Mouse (Mus musculus) thymus, postnatal 0 days (tissue): ENCODE data around the gene Dus4l. TPM values are rescaled to one million over a fixed set of nuclear protein-coding genes. Genes with fewer than 3 reads are reported as not detected.
"Not testable (repeated sequence)": the region's sequence is repeated elsewhere in the genome, so short reads cannot be mapped to it uniquely, and the experiment has no call there.

Experiments used
- DNase-seq: peaks from one replicate; pipeline ENCODE4 v3.0.0-alpha.2; 2015; ENCODE audit warnings: low spot score
- polyA plus RNA-seq: library from polyadenylated mRNA; unstranded; fragments of >200 nt; fragmentation: Nextera tagmentation; extraction: Ambion mirVana; gene quantifications from 2 replicates; pipeline ENCODE4 v1.2.1, GENCODE M21; 2015

Gene Dus4l
- 9.7 and 11.4 TPM in 2 replicates for polyA plus RNA-seq

DNA sequence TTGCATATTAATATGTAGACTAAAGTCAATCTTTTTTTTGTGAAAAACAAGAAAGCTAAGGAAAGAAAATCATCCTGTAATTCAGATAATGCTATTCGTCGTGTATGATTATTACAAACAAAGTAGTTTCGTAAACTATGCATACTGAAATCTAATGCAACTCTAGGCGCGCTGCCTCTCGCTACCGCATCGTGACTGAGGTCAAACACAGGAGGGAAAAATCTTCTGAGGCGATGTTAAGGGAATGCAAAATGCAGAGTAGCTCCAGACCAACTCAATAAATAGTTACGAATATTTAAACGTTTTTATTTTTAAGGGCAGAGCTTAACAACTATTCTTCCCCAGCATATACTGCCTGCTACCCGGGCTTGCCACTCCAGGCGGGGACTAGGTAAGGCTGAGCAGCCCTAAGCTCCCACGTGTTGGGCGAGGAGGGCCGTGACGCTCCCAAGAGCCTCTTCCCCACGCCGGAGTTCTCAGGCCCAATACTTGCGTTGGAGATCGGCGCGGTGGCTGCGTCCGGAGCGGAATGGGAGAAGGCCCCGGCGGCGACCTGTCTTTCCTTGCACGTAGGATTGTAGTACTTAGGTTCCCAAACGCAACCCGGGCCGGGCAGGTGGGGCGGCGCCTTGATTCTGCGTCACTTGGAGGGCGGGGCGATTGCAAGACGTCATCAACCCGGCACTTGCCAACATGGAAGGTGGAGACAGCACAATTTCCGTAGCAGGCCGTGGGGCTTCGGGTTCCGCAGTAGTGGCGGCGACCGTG lies at the start of gene Dus4l, which contains the start of gene Cog5:
Gene Dus4l, minus strand, starts transcription at position 630 of the 768 bp plus-strand sequence.
Gene Cog5, plus strand, starts transcription at position 673 of the 768 bp plus-strand sequence.
- peak; percentile 92 for DNase-seq

DNA sequence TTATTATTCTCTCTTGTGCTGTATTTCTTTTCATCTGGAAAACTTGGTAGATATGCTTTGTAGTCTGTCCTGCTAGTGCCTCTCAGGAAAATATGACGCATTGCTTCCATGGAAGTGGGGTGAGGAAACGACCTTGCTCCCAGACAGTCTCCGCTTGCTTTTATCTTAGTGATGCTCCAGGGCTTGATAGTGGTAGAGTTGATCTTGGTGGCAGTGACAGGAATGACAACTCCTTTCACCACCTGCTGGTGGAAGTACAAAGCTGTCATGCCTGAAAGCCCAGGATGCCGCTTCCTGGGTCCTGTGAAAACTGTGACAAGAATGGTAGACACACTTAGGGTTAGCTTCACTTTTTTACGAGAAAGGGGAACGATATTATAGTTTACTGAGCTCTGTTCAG lies 49.3 kb upstream of the Dus4l start:
- DNase-seq: no peak

- no peak for DNase-seq
Observed at GRCm38 (mm10) chr12:31701411-31701810, 46.8 kb upstream of the Dus4l start.

DNA sequence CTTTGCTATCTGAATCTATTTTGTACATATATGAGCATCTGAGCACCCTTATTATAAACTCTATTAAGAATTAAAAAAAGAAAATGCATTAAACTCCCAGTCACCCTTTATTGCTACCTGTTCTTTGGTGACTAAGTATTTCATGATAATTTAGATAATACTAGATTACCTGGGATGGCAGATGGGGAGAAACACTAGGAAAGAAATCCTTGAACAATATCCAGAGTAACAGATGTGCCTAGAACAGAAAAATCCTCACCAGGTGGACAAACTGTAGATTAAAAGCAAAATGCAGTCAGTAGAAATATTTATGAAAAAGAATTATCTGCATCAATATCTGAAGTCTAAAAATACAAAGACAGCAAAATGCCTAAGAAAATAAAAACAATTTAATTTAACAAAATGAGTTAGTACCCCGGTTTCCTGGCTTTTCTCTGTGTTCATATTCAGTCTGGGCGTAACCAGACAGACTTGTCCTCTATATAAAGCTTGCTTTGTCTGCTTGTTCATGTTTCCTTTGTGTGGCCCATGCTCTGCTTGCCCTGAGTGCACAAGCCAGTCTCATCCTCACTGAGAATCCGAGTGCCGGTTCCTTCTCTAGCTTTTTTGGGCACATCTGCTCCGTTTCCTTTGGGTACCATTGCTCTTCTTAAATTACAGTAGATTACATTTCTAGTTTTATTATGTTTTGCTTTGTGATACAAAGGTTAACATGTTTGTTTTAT lies 46.2 kb upstream of the Dus4l start:
- DNase-seq: no peak

GRCm38 (mm10) chr12:31693278-31693677 lies 38.7 kb upstream of the Dus4l start:
- DNase-seq: no peak

- no peak for DNase-seq
Observed at GRCm38 (mm10) chr12:31686679-31687078, 32.1 kb upstream of the Dus4l start.

DNA sequence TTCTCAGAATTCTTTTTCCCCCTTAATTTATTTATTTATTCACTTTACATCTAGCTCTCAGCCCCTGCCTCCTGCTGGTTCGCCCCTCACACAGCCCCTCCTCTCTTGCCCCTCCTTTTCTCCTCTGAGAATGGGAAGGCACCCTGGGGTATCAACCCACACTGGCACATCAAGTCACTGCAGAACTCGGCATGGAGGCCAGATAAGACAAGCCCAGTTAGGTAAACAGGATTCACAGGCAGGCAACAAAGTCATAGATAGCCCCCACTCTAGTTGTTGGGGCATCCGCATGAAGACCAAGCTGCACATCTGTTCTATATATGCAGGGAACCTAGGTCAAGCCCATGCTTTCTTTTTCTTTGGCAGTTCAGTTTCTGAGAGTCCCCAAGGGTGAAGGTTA lies 12.6 kb upstream of the Dus4l start:
- no peak for DNase-seq

- DNase-seq: no peak
Observed at GRCm38 (mm10) chr12:31665999-31666398, 11.4 kb upstream of the Dus4l start.

DNA sequence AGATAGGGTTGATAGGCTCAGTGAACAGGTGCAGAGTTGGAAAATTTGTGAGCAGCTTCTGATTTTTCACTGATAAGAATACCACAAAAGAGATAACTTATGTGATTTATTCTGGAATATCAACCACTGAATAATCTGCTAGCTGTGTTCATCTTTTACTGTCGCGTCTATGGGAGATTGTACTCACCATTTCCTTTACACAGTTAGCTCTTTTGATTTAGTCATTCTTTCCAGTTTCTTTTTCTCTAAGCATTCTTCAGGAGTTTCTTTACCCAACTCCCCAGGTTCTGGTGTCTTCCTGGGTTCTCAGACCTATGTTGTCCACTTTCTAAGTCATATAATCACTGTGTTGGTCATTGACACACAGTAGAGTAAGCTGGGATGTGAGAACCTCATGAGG lies 2.2 kb upstream of the Dus4l start:
- DNase-seq: no peak

- DNase-seq: no peak
Observed at GRCm38 (mm10) chr12:31654965-31655477, 395 bp upstream of the Dus4l start.

DNA sequence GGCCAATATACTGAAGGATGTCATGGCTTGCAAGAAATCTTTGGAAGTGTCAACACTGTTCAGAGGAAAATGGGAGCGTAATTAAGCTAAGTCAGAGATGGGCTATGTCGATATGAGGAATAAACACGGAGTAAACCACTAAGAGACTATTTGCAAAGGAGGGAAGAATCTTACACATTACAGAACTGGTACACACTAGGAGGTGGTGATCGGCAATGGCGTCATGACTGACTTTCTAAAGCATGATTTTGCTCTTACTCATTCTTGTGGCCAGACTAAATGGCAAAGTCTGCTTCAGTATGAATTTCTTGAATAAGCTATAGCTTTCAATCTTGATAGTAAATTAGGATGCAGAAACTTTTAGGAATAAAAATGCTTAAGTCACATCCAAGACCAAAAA lies 1.0 kb downstream of the Dus4l start:
- DNase-seq: no peak

DNA sequence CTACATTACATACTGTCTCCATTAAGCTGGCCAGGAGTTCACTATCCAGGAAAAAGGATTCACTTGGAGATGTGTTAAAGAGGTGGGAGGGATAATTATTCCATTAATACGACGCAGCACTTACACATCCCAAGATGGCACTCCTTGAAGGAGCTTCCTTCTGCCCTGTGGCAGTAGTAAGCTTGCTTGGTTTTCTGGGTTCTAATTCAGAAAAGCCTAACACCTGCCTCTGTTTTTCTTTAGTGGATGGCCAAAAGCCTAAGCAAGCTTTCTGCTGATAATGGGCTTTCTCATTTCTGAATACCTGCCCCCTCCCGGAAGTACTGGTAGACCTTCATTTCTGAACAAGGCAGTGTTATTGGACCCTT lies 19.4 kb downstream of the Dus4l start:
- DNase-seq: no peak

GRCm38 (mm10) chr12:31634343-31635239 lies 20.0 kb downstream of the Dus4l start, which contains the start of gene Bcap29:
Gene Bcap29 (minus strand): TSS chr12:31634658.
- peak; percentile 83 for DNase-seq

DNA sequence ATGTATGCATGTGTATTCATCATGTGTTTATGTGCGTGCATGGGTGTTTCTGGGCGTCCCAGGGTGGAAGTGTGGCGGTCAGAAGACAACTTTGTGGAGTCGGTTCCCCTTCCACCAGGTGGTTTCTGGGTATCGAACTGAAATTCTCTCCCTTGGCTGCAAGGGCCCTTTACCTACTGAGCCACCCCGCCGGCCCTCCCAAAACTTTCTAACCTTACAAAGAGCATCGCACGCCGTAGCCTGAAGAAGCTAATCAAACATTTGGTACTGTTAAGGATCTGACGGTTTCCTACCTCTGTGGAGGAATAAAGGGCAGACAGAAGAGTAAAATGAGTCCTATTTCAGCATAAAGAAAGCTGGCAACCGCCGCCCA lies 20.7 kb downstream of the Dus4l start:
- DNase-seq: no peak

- DNase-seq: not testable (repeated sequence)
Observed at GRCm38 (mm10) chr12:31628396-31628795, 26.2 kb downstream of the Dus4l start.

DNA sequence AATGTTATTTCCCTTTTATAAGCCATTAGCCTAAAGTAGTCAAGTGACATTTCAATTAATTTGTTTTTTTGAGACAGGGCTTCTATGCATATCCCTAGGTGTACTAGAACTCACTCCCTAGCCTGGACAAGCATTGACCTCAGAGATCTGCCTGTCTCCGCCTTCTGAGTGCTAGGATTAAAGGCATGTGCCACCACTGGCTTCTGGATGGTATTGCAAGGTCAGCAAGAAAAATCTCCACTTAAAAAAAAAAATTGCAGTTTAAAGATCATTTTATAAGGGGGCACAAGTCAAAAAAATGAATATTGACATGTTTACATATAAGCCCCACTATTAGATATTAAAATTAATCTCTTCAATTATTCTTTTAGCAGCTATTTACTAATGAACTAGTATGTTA lies 29.6 kb downstream of the Dus4l start:
- DNase-seq: no peak

GRCm38 (mm10) chr12:31620106-31620505 lies 34.5 kb downstream of the Dus4l start:
- DNase-seq: no peak

DNA sequence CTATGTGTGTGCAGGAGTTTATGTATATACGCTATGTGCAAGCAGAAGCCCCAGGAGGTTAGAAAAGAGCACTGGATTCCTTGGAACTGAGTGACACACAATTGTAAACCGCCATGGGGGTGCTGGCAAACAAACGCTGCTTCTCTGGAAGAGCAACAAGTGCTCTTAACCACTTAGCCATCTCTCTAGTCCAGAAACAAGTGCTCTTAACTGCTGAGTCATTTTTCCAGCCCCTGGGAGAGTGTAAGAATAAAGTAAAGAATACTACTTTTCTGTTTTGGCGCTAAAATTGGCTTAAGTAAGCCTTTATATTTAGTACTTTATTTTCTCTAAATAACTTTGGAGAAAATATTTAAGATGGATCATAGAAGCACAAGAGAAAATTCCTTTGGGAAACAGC lies 41.3 kb downstream of the Dus4l start:
- DNase-seq: no peak

DNA sequence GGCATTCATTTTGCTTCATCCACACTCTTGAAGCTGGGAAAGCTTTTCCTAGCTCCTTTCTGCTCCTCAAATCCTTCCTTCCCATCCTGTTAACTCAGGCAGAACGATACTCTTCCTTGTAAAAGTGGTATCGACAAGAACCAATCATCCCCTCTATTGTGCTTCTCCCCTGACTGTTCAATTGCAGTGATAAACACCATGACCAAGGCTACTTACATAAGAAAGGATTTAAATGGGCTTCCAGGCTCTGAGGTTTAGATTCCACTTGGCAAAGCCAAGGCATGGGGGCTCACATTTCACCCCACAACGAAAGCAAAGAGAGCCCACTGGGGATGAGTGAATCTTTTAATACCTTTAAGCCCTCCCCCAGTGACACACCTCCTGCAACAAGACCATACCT lies 46.5 kb downstream of the Dus4l start:
- no peak for DNase-seq

GRCm38 (mm10) chr12:31604894-31605293 lies 49.7 kb downstream of the Dus4l start:
- DNase-seq: no peak

GRCm38 (mm10) chr12:31603586-31603985 lies 51.0 kb downstream of the Dus4l start:
- DNase-seq: no peak
